Mouse (Mus musculus): ENCODE data around the gene Pdik1l.

Pdik1l gene

GRCm38 (mm10) chr4:134287575-134288025 is at the start of gene Pdik1l:
TSS of gene Pdik1l (minus strand) at chr4:134287895.
- peak; percentile 79 to 83 for DNase-seq (ENCODE audit: low spot score in 2 of 2)

GRCm38 (mm10) chr4:134330281-134330680 is 42.6 kb upstream of the Pdik1l start:
- no peak for DNase-seq (ENCODE audit: low spot score in 2 of 2)

GRCm38 (mm10) chr4:134328832-134329231 is 41.1 kb upstream of the Pdik1l start:
- DNase-seq (ENCODE audit: low spot score in 2 of 2) = no peak

DNA sequence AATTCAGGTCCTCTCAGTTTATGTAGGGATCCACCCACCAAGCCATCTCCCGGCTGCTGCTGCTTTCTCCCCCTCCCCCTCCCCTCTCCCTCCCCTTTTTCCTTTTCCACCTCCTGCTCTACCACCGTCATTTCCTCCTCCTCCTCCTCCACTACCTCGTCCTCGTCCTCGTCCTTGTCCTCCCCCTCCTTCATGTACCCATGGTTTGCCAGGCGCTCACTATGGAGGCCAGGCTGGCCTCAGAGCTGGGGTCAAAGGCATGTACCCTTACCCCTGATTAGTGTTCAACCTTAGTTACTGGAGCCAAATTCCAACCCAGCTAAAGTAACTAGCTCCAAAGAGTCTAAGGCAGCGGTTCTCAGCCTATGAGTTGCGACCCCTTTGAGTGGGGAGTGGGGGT is 40.5 kb upstream of the Pdik1l start:
- no peak for DNase-seq (ENCODE audit: low spot score in 2 of 2)

DNA sequence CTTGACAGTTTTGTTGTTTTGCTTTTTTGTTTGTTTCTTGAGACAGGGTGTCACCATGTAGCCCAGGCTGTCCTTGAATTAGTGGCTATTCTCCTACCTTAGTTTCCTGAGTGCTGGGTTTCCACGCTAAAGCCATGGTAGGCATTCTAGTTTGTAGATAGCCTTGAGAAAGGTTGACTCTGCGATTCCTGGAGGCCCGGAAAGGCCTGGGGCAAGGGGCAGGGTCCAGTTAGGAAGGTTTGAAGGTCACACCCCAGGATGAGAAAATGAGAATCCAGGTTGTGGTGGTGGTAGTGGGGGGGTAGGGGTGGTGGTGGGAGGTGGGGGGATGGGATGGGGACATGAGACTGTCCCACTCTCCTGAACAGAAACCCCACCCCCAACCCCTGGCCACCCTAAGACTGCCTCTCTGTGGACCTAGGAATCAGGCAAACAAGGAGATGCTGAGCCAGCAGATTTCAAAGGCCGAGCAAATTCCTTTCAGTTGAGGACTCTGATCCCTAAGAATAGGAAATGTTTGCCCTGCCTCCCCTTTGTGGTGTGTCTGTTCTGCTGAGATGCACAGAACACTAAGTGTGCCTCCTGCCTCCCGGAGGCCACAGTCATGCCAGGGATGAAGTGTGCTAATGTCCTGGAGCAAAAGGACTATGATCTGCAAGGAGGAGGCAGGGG is 39.3 kb upstream of the Pdik1l start:
- DNase-seq (ENCODE audit: low spot score in 2 of 2) = no peak

GRCm38 (mm10) chr4:134324655-134325054 is 37.0 kb upstream of the Pdik1l start:
- no peak for DNase-seq (ENCODE audit: low spot score in 2 of 2)

- no peak for DNase-seq (ENCODE audit: low spot score in 2 of 2)
These were observed 33.8 kb upstream of the Pdik1l start for GRCm38 (mm10) chr4:134321524-134321923.

GRCm38 (mm10) chr4:134319674-134320073 is 32.0 kb upstream of the Pdik1l start:
- no peak for DNase-seq (ENCODE audit: low spot score in 2 of 2)

DNA sequence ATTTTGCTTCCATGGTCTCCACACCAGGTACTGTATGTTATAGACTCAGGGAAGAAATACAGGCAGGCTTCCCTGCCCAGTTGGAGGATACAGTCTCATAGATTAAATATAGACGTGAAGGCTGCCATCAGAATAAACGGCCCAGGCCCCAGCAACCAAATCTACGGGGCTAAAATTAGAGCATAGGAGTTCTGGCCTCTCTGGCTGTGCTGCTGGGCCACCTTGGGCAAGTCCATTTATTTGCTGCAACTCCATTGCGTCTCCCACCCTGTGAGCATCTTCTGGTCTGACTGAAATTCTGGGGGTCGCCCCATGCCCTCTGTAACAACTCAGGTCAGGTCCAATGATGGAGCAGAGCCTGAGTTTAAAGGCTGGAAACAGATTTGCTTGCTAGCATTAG is 31.4 kb upstream of the Pdik1l start:
- no peak for DNase-seq (ENCODE audit: low spot score in 2 of 2)

- DNase-seq (ENCODE audit: low spot score in 2 of 2) = no peak
These were observed 28.7 kb upstream of the Pdik1l start for GRCm38 (mm10) chr4:134316390-134316789.

DNA sequence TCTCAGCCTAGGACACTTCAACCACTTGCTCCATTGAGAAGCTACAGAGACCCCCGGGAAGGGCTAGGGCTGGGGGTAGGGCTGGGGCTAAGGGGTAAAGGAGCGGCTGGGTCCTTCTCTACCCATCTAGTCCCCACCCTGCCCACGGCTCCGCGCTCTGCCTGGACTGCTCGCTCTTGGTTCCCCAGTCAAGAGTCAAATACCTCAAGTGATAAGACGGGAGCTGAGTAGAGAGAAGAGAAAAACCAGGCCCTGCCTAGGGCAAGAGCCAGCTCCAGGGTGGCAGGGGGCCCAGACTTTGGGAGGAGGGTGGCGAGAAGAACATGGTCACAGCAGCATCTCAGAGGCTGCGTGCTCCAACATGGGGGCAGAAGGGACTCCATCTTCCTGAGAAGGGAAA is 27.8 kb upstream of the Pdik1l start:
- DNase-seq (ENCODE audit: low spot score in 2 of 2) = no peak

- no peak for DNase-seq (ENCODE audit: low spot score in 2 of 2)
These were observed 27.2 kb upstream of the Pdik1l start, which contains the start of gene Trim63 for GRCm38 (mm10) chr4:134314876-134315275. TSS of gene Trim63 (plus strand) at chr4:134315120.

DNA sequence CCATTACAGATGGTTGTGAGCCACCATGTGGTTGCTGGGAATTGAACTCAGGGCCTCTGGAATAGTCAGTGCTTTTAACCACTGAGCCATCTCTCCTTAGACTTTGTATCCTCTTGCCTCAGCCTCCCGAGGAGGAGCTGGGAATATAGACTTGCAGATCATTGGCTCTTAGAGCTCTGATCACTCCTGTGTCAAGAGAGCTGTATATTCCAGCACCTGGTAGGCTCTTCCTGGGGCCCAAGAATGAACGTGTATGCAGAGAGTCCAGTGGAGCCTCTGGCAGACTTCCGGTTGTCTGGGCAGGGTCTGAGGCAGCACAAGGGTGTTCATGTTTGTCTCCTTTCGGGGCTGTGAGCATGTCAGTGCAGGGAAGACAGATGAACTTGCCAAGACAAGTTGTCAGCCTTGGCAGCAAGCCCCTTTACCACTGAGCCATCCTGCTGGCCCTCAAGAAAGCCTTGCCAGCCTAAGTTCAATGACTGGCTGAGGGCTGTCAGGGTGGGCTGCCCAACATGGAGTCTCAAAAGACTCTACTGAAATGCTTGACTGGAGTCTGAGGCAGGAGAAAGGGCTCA is 26.5 kb upstream of the Pdik1l start:
- no peak for DNase-seq (ENCODE audit: low spot score in 2 of 2)

GRCm38 (mm10) chr4:134312901-134313300 is 25.2 kb upstream of the Pdik1l start:
- no peak for DNase-seq (ENCODE audit: low spot score in 2 of 2)

- DNase-seq (ENCODE audit: low spot score in 2 of 2) = no peak
These were observed 24.6 kb upstream of the Pdik1l start for GRCm38 (mm10) chr4:134312341-134312740.

DNA sequence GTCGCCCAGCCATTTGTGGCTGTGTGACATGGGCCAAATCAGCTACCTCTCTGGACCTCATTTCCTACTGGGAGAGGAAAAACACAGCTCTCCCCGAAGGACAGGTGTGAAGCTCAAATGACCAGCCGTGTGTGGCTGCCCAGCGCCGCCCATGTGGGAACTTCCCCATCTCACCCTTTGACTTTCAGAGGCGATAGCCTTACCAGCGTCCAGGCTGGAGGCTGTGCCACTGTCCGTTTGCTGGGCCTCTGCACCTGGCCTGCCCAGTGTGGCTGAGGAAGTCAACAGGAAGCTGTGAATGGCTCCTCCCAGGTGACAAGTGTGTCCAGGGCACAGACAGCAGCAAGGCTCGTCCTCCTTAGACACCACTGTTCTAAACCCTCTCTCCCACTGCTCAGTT is 24.1 kb upstream of the Pdik1l start:
- DNase-seq (ENCODE audit: low spot score in 2 of 2) = no peak

DNA sequence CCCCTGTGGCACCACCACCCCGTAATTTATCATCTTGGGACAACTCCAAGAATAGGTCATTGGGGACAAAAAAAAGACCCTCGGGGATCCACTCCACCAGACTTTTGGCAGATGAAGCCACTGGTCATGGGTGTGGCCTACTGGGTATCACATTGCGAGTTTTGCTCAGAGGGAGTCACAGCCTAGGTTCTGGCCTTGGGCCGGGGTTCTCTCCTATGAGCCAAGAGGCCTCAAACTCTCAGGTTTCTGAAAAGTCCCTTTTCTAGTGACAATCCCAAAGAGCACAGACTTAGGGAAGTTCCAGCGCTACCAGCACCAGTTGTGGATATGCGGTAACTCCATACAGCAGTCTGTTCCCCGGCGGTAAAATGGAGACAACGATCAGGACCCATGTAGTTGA is 23.0 kb upstream of the Pdik1l start:
- DNase-seq (ENCODE audit: low spot score in 2 of 2) = no peak

- DNase-seq (ENCODE audit: low spot score in 2 of 2) = no peak
These were observed 22.4 kb upstream of the Pdik1l start for GRCm38 (mm10) chr4:134310106-134310505.

DNA sequence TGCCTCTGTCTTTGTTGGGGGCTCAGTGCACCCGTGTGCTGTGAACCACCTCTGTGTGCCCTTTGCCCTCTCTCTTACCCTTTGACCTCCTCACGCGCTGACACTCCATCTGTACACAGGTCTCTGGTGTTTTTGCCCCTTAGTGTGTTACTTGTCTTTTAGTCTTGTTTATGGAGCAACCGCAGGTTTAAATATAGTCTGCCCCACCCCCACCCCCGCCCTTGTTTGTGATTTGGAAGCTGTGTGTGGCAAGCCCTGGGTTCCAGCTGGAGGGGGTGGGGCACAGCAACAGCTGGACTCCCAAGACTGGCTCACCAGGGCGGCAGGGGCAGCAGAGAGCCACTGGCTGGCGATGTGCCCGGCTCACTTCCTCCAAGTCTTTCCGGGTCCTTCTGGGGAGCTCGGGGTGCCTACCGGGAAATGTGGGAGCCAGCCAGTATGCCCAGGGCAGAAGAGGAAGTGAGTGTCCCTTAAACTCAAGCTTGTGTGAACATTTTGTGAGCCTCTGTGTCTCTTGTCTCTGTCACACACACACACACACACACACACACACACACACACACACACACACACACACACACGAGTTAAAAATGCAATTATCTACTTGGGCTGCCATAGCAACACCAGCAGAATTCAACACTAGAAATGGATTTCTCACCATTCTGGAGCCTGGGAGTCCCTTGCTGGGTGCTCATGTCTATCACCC is 19.8 kb upstream of the Pdik1l start:
- DNase-seq (ENCODE audit: low spot score in 2 of 2) = no peak

DNA sequence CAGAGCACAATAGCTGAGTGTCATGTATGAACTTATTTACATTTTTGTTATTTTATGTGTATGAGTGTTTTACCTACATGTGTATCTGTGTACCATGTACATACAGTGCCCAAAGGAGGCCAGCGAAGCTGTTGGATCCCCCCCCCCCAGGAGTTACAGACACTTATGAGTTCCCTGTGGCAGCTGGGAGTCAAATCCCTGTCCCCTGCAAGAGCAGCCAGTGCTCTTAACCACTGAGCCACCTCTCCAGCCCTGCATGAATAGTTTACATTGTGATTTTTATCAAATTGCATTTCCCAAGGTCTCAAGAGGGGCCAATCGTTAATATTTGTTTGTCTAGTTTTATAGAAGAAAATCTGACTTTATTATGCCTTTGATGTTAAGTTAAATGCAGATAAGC is 19.3 kb upstream of the Pdik1l start:
- no peak for DNase-seq (ENCODE audit: low spot score in 2 of 2)

DNA sequence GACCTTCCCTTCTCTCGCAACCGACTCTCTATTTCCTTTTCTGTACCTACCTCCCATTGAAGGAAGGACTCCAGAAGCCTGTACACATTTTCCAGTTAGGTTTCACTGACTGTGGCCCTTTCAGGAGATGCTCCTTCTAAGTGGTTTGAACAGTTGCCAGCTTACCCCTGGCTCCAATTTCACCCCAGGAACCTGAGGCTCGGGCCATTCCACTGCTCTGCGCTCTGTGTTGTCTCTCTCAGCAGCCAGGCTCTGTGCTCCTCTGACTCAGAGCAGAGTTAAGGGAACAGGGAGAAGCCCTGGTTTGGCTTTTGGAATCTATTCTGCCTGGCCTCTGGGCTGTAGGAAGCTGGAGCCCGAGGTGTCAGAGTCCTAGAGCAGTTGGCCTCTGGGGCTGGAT is 14.4 kb upstream of the Pdik1l start:
- no peak for DNase-seq (ENCODE audit: low spot score in 2 of 2)

- no peak for DNase-seq (ENCODE audit: low spot score in 2 of 2)
These were observed 12.6 kb upstream of the Pdik1l start for GRCm38 (mm10) chr4:134300316-134300715.

- no peak for DNase-seq (ENCODE audit: low spot score in 2 of 2)
These were observed 11.8 kb upstream of the Pdik1l start for GRCm38 (mm10) chr4:134299498-134299810.
